Comparison of ENCODE assay signal across 8 mouse cellular contexts in the genomic region with DNA sequence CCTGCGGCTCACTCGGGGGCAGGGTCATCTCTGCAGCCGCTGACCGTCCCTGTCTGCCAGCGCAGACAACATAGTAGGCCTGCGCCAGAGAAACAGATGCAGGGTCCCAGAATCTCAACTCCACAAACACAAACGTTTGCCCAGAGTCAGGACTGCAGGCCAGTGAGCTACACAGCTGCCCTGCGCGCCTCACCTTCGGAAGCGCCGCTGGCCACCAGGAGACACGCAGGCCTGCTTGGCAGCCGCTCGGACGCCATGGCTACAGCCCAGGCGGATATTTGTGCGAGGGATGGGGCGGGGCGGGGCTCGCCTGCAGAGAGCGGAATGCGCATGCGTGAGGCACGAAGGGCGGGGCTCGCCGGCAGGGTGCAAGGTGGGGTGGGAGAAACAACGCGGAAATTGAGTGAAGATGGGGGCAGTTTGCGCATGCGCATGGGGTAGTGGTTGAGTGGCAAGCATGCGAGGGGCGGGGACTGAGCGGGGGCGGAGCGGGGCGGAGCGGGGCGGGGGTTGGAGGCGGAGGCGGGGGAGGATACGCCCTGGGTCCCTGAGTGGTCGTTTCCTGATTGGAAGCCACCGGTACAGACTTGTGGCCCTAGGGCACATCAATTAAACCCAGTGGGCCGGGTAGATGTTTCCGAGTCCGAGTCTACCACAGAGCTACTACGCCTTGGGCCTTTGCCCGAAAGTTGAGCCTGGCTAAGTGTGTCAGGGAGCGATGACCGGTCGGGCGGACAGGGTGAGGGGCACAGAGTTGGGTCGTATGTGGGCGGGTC. TPM values are rescaled to one million over a fixed set of nuclear protein-coding genes. Genes with fewer than 3 reads are reported as not detected.
DNase-seq lines count a peak whose midpoint lies in the region; ATAC-seq lines count a peak whose summit lies in the region.

Gatd1 (minus strand) TSS at position 328 of the 776 bp plus-strand sequence.

- H3K27ac ChIP-seq in hindbrain, embryonic 16.5 days (ENCODE audit: low read depth, low read length) = peak within 1 kb of the TSS; percentile 87
- H3K27ac ChIP-seq in macrophage = peak within 1 kb of the TSS; percentile 63

- peak within 1 kb of the TSS; percentile 76 for H3K4me3 ChIP-seq in hindbrain, embryonic 16.5 days (ENCODE audit: low read length)
- peak within 1 kb of the TSS; percentile 94 for H3K4me3 ChIP-seq in macrophage (ENCODE audit: inconsistent target)

- H3K79me2 ChIP-seq in macrophage (ENCODE audit: inconsistent target) = peaks cover 20% of the 10 kb centered on the region

- under 1% methylated on average over 52 of the region's 56 CpGs for WGBS in hindbrain, embryonic 16.5 days
- WGBS in macrophage (ENCODE audit: missing documents) = under 1% methylated on average over 55 of the region's 56 CpGs

- peak within 1 kb of the TSS; percentile 96 for H3K4me2 ChIP-seq in hindbrain, embryonic 16.5 days (ENCODE audit: low read length)

- no peaks in the 10 kb centered on the region for H3K9me3 ChIP-seq in hindbrain, embryonic 16.5 days (ENCODE audit: control insufficient read depth, low read length)

- H3K36me3 ChIP-seq in hindbrain, embryonic 16.5 days (ENCODE audit: control insufficient read depth, insufficient read depth, low read length) = peaks cover 10% of the 10 kb centered on the region
- H3K36me3 ChIP-seq in macrophage (ENCODE audit: inconsistent target) = peaks cover 19% of the 10 kb centered on the region

- H3K9ac ChIP-seq in hindbrain, embryonic 16.5 days (ENCODE audit: low read depth, low read length) = peak within 1 kb of the TSS; percentile 95

- peak; percentile 87 for ATAC-seq in hindbrain, embryonic 16.5 days

- peak; percentile 99 for DNase-seq in T-cell, adult 2 months (ENCODE audit: low spot score)
- peak; percentile 100 for DNase-seq in cerebellum, postnatal 36 days
- peak; percentile 99 for DNase-seq in gastrocnemius, adult 18-20 months (ENCODE audit: low spot score)
- DNase-seq in left cerebral cortex, adult 18-20 months (ENCODE audit: low spot score in 2 of 2) = peak; percentile 99 to 100
- DNase-seq in right cerebral cortex, adult 18-20 months = peak; percentile 99
- DNase-seq in urinary bladder, postnatal 10 days (ENCODE audit: low spot score) = peak; percentile 100

- peaks cover 12% of the 10 kb centered on the region for H3K4me1 ChIP-seq in hindbrain, embryonic 16.5 days (ENCODE audit: control insufficient read depth, insufficient read depth, low read depth, low read length)

- H3K27me3 ChIP-seq in hindbrain, embryonic 16.5 days (replicated peaks; ENCODE audit: control insufficient read depth, insufficient read depth, low read length) = no peaks in the 10 kb centered on the region

RNA-seq across cellular contexts. Expression of gene Gatd1, which starts in this region (rescaled TPM):
- 1 to 10 TPM; 6.6 to 7.5 TPM for total RNA-seq in gastrocnemius, adult 18-20 months (2021)
- 51.8 and 55.2 TPM in 2 replicates for polyA plus RNA-seq in hindbrain, embryonic 16.5 days (2015; fragmentation: Nextera tagmentation; extraction: Ambion mirVana)
- 10 to 100 TPM; 40.4 to 45.1 TPM for total RNA-seq in left cerebral cortex, adult 18-20 months (2021)
- 10 to 100 TPM in 16 of 26 experiments, 1 to 10 TPM in 10; 1.8 to 58.8 (median 22.3) TPM for total RNA-seq in macrophage (2018; cell fraction: chromatin; rRNA removed)
- 10 to 100 TPM; 11.5 to 28.2 (median 21.3) TPM for total RNA-seq in macrophage (2018; cell fraction: cytosol; rRNA removed)
- 10 to 100 TPM in 20 of 26 experiments, 1 to 10 TPM in 6; 5.1 to 38.2 (median 15.9) TPM for total RNA-seq in macrophage (2018; cell fraction: nucleus; rRNA removed)
- 8.0 to 25.6 TPM (median 17.6 TPM) in 3 replicates for polyA plus RNA-seq in macrophage (2018)

Comparison
In these comparisons a context has a peak if more than half of its experiments do, and no peak if none do; other contexts are left out.
1. Peak in every context shown above with its lines: DNase-seq, ATAC-seq, H3K4me3 ChIP-seq and H3K27ac ChIP-seq.
2. RNA of gene Gatd1 (total RNA-seq): 40.4 to 45.1 TPM in left cerebral cortex, adult 18-20 months; 6.6 to 7.5 TPM in gastrocnemius, adult 18-20 months; every median in the first group is over 4 times any median in the second.